9 mouse cellular contexts compared by ENCODE assay signal in genomic region chr9:113528586-113528985, GRCm38 (mm10).
DNase-seq lines count a peak whose midpoint lies in the region; ATAC-seq and TF ChIP-seq lines count a peak whose summit lies in the region.
"Had no signal": no experiment of that assay in that cellular context is flagged by ENCODE, and none has a peak within 500 bp of the region (broad histone marks: within the 10 kb centered on the region; RNA-seq: fewer than 3 reads in every experiment).

No protein-coding gene starts in this region.

- peak; percentile 31 for DNase-seq in heart, adult 8-10 months (ENCODE audit: low spot score)
- DNase-seq in right cerebral cortex, postnatal 14 days = peak; percentile 45
- no peak for DNase-seq in right cerebral cortex, adult 18-20 months
- DNase-seq in brain, adult 2 months (ENCODE audit: low read depth, low spot score) = peak; percentile 79
- DNase-seq in heart, postnatal 0 days (ENCODE audit: low spot score) = peak; percentile 21
- peak; percentile 71 for DNase-seq in retina, embryonic 14.5 days (ENCODE audit: low spot score)

- no peaks in the 10 kb centered on the region for H3K27me3 ChIP-seq in heart, embryonic 12.5 days (replicated peaks)
- H3K27me3 ChIP-seq in heart, postnatal 0 days (ENCODE audit: control insufficient read depth, insufficient read depth, low read length) = no peaks in the 10 kb centered on the region
- no peaks in the 10 kb centered on the region for H3K27me3 ChIP-seq in midbrain, embryonic 13.5 days
- H3K27me3 ChIP-seq: limb, embryonic 12.5 days had no signal

- 74% methylated on average over 2 of the region's 2 CpGs for WGBS in heart, embryonic 12.5 days
- 64% methylated on average over 2 of the region's 2 CpGs for WGBS in heart, postnatal 0 days
- WGBS in midbrain, embryonic 13.5 days = 88% methylated on average over 2 of the region's 2 CpGs

- TF ChIP-seq CTCF in heart, postnatal 0 days (IDR thresholded peaks at IDR 0.05; ENCODE audit: low read depth) = peak; percentile 68

- no peak overlapping the region for H3K4me3 ChIP-seq in heart, embryonic 12.5 days
- no peak overlapping the region for H3K4me3 ChIP-seq in heart, postnatal 0 days (ENCODE audit: low read depth, low read length)
- no peak overlapping the region for H3K4me3 ChIP-seq in midbrain, embryonic 13.5 days (replicated peaks)
- H3K4me3 ChIP-seq: limb, embryonic 12.5 days had no signal

- peaks cover 8% of the 10 kb centered on the region; the same call in 1 of the 2 replicates for H3K9me3 ChIP-seq in heart, embryonic 12.5 days (replicated peaks)
- no peaks in the 10 kb centered on the region for H3K9me3 ChIP-seq in heart, postnatal 0 days (replicated peaks; ENCODE audit: control insufficient read depth, low read length)
- H3K9me3 ChIP-seq in midbrain, embryonic 13.5 days = no peaks in the 10 kb centered on the region

- no peak overlapping the region for H3K27ac ChIP-seq in heart, embryonic 12.5 days (ENCODE audit: poor library complexity, severe bottlenecking)
- H3K27ac ChIP-seq in heart, postnatal 0 days (ENCODE audit: low read depth) = no peak overlapping the region
- no peak overlapping the region for H3K27ac ChIP-seq in midbrain, embryonic 13.5 days
- H3K27ac ChIP-seq: limb, embryonic 12.5 days had no signal

- no peaks in the 10 kb centered on the region for H3K4me1 ChIP-seq in heart, embryonic 12.5 days (replicated peaks)
- no peaks in the 10 kb centered on the region for H3K4me1 ChIP-seq in heart, postnatal 0 days (ENCODE audit: control insufficient read depth, insufficient read depth)
- H3K4me1 ChIP-seq in midbrain, embryonic 13.5 days (replicated peaks) = no peaks in the 10 kb centered on the region
- H3K4me1 ChIP-seq: limb, embryonic 12.5 days had no signal

- no peaks in the 10 kb centered on the region for H3K36me3 ChIP-seq in heart, embryonic 12.5 days
- H3K36me3 ChIP-seq in heart, postnatal 0 days (replicated peaks; ENCODE audit: control insufficient read depth, insufficient read depth, low read length) = no peaks in the 10 kb centered on the region
- H3K36me3 ChIP-seq in midbrain, embryonic 13.5 days = no peaks in the 10 kb centered on the region
- H3K36me3 ChIP-seq: limb, embryonic 12.5 days had no signal

- no peak for ATAC-seq in heart, embryonic 12.5 days (ENCODE audit: insufficient number of reproducible peaks, low FRiP score)
- no peak for ATAC-seq in heart, postnatal 0 days (ENCODE audit: insufficient read depth, low read depth)
- ATAC-seq in midbrain, embryonic 13.5 days = no peak

- no peak for TF ChIP-seq EP300 in heart, postnatal 0 days (IDR thresholded peaks at IDR 0.05; ENCODE audit: low read depth)

- no peak overlapping the region for H3K4me2 ChIP-seq in heart, embryonic 12.5 days
- no peak overlapping the region for H3K4me2 ChIP-seq in heart, postnatal 0 days (ENCODE audit: low read depth, low read length)
- no peak overlapping the region for H3K4me2 ChIP-seq in midbrain, embryonic 13.5 days (replicated peaks)
- H3K4me2 ChIP-seq: limb, embryonic 12.5 days had no signal

- H3K9ac ChIP-seq in heart, embryonic 12.5 days = no peak overlapping the region
- no peak overlapping the region for H3K9ac ChIP-seq in heart, postnatal 0 days (replicated peaks; ENCODE audit: low read depth, low read length)
- no peak overlapping the region for H3K9ac ChIP-seq in midbrain, embryonic 13.5 days (replicated peaks)
- H3K9ac ChIP-seq: limb, embryonic 12.5 days had no signal
